Mouse (Mus musculus) large intestine, adult 2 months (tissue): ENCODE results near the gene Fgd6. TPM values are rescaled to one million over a fixed set of nuclear protein-coding genes. Genes with fewer than 3 reads are reported as not detected.

Experiments
- DNase-seq: peaks from one replicate; pipeline ENCODE4 v3.0.0-alpha.2; 2012; ENCODE audit warnings: low read depth, low spot score
- WGBS: fragments of 180-500 bp; shearing (Covaris S2); methylation state at CpG from one replicate; pipeline ENCODE4 v1.1.7; 2018; 5-methylcytosine and 5-hydroxymethylcytosine counted together
- polyA plus RNA-seq: library from polyadenylated mRNA; depleted of rRNA; stranded (reverse); fragments of >200 nt; gene quantifications from 2 replicates; pipeline ENCODE4 v1.2.3, GENCODE M21; 2012

The Fgd6 gene
- polyA plus RNA-seq, 1 experiment, result 3.8 TPM

DNA sequence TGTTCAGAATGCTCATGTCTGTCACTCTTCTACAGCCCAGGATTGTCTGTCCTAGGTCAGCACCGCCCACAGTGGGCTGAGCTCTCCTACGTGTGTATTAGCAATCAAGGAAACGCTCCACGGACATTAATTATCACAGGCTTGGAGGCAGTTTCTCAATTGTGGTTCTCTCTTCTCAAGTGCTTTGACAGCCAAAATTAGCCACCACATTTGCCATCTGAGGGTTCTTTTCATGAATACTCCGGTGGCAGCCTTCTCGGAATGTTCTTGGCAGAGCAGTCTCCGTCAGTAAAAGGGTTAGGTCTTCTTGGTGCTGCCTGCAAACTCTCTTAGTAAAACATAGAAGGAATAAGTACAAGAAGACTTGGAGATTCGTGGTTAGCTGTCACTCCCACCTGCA, 50.5 kb downstream of the Fgd6 start:
- WGBS, result 80% methylated on average over 8 of the region's 8 CpGs
- DNase-seq, result no peak

- WGBS, result 21% methylated on average over 10 of the region's 11 CpGs
- peak; percentile 50 for DNase-seq
Measured at GRCm38 (mm10) chr10:94087367-94088077, 51.7 kb downstream of the Fgd6 start.

- no peak for DNase-seq
- WGBS, result 73% methylated on average over 3 of the region's 3 CpGs
Measured at GRCm38 (mm10) chr10:94090032-94090431, 54.2 kb downstream of the Fgd6 start.

- DNase-seq, result no peak
- 42% methylated on average over 5 of the region's 5 CpGs for WGBS
Measured at GRCm38 (mm10) chr10:94093534-94093933, 57.7 kb downstream of the Fgd6 start.

DNA sequence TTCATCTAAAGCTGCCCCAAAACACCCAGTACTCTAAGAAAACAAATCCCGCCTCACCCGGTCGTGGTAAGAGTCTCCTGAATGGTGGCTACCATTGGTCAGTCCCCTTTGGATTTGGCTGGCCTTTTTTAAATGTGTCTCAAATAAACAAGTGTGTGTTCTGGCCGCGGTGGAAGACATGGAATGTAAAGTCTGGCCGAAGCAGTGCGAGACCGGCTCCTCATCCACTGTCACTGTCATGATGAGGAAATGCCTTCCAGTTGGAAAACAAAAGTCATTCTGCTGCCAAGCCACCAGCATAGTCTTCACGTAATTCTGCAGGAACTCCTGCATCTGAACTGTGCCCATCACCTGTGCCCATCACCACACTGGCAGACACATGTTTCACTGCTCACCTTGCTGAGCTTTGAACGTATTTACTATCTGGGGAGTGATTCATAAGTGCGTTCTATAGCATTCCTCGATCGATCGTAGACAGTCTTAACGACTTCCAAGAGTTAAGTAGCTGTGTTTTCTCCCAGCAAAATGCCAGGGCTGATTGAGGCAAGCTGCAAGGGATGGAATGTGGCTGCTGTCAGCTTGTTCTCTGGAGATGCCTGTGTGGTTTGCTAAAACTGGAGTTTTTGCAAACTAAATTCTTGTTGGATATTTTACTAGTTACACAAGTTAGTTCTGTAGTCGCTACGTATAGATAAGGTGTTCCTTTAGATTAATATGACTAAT, 60.1 kb downstream of the Fgd6 start:
- WGBS, result 70% methylated on average over 17 of the region's 17 CpGs

GRCm38 (mm10) chr10:94097081-94097845, 61.5 kb downstream of the Fgd6 start:
- DNase-seq, result no peak
- WGBS, result 81% methylated on average over 3 of the region's 3 CpGs

More for the DNA sequence above, 60.1 kb downstream of the Fgd6 start:
- no peak for DNase-seq

GRCm38 (mm10) chr10:94098100-94098499, 62.3 kb downstream of the Fgd6 start:
- no peak for DNase-seq

DNA sequence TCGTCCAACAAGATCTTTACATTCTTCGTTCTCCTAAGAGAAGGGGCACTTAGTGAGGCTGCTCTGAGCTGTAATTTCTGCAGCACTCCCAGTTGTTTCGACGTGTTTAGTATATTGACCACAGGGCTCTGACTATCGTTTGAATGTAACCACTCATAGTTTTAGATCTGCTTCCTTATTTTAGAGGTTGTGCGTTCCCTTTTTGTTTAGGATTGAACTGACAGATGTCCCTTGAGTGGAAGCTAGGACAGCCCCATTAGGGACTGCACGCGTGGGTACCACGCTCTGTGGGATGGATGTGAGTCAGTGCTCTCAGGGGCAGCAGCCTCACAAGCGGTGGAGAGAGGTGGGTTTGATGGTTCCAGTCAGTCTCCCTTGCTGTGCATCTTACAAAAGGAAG, 69.7 kb downstream of the Fgd6 start:
- no peak for DNase-seq
- WGBS, result 91% methylated on average over 10 of the region's 10 CpGs

More at GRCm38 (mm10) chr10:94098100-94098499, 62.3 kb downstream of the Fgd6 start:
- WGBS, result 73% methylated on average over 3 of the region's 3 CpGs

DNA sequence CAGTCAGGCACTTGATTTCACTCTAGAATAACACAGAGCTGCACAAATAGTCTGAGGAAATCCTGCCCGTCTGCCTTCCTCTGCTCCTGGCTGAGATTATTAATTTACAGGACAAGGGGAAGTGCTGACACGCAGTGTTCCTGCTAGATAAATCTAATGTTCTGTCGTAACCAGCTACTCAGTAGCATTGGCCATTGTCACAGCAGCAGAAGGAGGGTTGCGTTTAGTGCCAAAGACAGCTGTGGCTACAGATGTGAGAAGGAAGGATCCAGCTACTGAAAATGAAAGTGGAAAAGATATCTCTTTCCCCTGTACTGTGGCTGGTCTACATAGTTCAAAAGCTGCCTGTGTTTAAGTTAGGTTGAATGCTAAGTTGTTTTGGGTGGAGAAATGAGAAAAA, 71.4 kb downstream of the Fgd6 start:
- no peak for DNase-seq

DNA sequence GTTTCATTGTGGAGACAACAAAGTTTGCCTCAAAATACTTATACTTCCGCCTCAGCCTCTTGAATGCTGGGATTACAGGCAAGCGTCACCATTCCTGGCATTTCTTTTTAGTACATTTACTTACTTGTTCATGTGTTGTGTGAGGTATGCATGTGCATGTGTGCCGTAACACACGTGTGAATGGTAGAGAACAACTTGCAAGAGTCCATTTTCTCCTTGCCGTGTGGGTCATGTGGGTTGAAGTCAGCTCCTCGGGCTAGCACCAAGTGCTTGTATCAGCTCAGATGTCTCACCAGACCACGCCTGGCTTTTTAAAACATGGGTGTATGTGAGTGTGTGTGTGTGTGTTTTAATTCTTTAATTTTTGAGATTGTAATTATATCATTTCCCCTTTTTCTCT, 71.8 kb downstream of the Fgd6 start:
- no peak for DNase-seq
- 86% methylated on average over 7 of the region's 7 CpGs for WGBS

More for the DNA sequence above, 71.4 kb downstream of the Fgd6 start:
- WGBS, result 29% methylated on average over 4 of the region's 4 CpGs

DNA sequence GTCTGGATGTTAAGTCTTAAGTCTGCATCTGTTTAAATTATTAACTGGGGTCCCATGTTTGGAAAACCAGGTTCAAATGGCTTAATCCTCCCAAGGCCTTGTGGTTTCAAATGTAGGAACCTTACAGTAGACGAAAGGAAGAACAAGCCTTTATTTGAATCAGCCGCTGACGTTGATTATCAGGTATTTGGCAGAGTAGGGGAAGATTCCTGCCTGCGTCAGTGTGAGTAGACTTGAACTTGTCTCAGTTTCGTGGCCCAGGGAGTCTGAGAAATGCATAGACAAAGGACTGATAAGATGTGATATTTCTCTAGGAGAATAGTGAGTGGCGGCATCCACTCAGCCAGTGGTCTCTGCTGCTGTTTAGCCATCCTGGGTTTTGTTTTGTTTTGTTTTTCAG, 73.0 kb downstream of the Fgd6 start:
- WGBS, result 96% methylated on average over 6 of the region's 6 CpGs
- no peak for DNase-seq

GRCm38 (mm10) chr10:94110834-94111754, 75.3 kb downstream of the Fgd6 start:
- no peak for DNase-seq
- WGBS, result 71% methylated on average over 9 of the region's 9 CpGs

- WGBS, result 76% methylated on average over 3 of the region's 3 CpGs
- DNase-seq, result no peak
Measured at GRCm38 (mm10) chr10:94112207-94112606, 76.4 kb downstream of the Fgd6 start.

- DNase-seq, result peak; percentile 67
- WGBS, result 26% methylated on average over 6 of the region's 6 CpGs
Measured at GRCm38 (mm10) chr10:94115893-94116599, 80.2 kb downstream of the Fgd6 start.

GRCm38 (mm10) chr10:94116781-94117340, 81.1 kb downstream of the Fgd6 start:
- DNase-seq, result no peak
- 52% methylated on average over 12 of the region's 12 CpGs for WGBS

DNA sequence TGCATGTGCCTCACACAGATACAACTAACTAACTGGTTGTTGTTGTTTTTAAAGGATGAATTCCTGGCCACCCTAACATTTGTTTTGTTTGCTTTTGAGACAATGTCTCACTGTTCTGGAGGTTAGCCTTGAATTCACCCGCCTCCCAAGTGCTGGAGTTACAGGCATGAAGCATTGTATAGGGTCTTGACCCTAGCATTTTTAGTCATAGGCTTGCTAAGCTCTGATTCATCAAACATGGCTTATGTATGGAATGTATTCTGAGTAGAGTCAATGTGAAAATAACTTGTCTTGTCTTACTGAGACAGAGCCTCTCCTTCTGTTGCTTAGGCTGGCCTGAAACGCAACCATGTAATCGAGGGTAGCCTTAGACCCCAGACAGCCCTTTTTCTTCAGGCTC, 82.1 kb downstream of the Fgd6 start:
- WGBS, result 92% methylated on average over 3 of the region's 3 CpGs
- DNase-seq, result no peak

GRCm38 (mm10) chr10:94118993-94119392, 83.2 kb downstream of the Fgd6 start:
- 32% methylated on average over 7 of the region's 7 CpGs for WGBS
- no peak for DNase-seq

DNA sequence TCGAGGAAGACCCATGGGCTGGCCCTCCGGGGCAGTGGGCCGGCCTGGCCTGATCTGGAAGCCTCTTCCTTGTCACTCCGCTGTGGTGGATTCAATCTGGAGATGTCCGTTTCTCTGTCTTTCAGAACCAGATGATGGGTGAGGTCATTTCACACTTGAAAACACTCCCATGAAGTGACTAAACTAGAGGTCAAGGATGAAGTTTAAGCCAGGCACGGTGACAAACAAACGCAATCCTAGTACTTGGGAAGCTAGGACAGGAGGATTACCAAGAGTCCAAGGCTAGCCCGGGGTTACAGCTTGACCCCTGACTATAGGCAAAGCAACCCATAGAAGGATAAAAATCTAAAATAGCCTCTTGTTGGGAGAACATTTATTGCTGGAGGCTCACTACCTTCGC, 84.9 kb downstream of the Fgd6 start:
- 84% methylated on average over 9 of the region's 9 CpGs for WGBS
- DNase-seq, result no peak
